Mouse (Mus musculus): ENCODE results near the gene Plet1. TPM values are rescaled to one million over a fixed set of nuclear protein-coding genes. Genes with fewer than 3 reads are reported as not detected.

The Plet1 gene
- total RNA-seq, 4 experiments from 2014 or later, result 0.36 to 0.39 TPM; not detected in 2

DNA sequence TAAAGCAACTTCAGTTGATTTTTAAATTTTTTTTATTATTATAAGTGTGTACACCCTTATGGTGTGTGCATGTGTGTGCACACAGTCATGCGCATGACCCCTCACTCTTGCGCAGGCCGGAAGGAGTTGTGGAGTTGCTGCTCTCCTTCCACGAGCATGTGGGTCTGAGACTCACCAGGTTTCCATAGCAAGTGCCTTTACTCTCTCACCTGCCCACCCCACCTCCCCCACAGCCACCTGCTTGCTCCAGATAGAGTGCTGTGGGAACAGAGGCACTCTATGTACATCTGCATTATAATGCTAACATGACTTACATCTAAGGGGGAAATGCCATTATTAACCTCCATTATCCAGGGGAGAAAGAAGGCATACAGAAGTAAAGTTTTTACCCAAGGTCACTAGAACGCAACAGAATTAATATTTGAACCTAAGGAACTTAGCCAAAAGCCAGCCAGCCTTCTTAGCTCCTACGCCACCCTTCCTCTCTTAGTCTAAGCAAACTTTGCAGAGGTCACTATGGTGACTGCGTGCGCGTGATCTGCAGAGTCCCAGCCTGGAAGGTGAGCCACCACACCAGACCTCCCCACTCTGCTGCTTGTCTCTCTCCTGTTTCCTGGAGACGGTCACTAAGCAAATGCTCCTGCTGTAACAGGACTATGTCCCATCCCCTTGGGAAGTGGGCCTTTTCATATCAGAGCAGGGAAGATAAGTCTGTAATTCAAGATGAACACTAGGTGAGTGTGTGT lies 1.3 kb downstream of the Plet1 start:
- DNase-seq (ENCODE audit: low spot score in 2 of 2), result no peak

DNA sequence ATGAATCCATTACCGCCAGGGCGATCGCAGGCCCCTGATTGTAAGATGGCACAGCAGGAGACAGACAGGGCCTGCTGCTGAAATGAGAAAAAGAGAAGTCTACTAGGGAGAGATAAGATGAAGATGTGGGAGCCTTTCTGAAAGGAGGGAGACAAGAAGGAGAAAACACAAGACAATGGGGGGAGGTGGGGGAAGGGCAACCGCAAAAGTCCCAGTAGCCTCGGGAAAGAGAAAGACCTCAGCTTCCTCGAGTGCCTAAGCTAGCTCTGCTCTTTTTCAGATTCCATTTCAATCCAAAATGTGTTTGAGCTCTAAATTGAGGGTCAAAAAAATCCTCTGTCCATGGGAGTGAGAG lies 1.8 kb downstream of the Plet1 start:
- no peak for DNase-seq (ENCODE audit: low spot score in 2 of 2)

DNA sequence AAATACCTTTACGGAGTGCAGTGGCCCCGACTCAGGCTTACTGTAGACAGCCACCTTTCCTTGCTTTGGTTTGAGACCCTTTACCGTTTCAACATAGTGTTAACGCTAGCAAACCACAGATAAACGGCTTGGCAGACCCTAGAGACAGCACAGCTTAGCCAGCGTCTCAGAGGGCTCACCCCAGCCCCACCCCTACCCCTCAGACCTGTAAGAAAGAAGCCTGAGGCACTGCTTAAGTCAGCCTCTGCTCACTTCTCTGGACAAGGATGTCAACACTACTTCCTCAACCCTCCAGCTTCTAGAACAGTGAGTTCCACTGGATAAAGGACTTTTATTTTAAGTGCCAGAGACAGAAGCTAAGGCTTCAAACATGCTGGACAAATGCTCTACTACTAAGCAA lies 2.2 kb downstream of the Plet1 start:
- DNase-seq (ENCODE audit: low spot score in 2 of 2), result no peak

DNA sequence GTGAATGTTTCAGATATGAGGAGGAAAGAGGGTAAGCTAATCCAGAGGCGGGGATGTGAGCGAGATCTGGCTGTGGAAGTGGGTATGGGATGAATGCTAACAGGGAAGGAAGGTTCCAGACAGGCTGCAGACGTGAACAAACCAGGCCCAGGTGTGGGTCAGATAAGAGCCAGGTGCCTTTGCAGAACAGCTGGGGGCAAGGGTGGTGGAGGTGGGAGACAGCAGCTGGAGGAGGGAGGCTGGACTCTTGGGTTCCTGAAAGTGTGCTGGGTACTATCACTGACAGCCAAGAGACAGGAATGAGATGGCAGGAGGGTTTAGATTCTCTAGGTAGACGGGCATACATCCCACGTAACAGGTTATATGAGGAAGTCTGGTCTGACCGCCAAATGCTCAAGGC lies 2.8 kb downstream of the Plet1 start:
- DNase-seq (ENCODE audit: low spot score in 2 of 2), result no peak

DNA sequence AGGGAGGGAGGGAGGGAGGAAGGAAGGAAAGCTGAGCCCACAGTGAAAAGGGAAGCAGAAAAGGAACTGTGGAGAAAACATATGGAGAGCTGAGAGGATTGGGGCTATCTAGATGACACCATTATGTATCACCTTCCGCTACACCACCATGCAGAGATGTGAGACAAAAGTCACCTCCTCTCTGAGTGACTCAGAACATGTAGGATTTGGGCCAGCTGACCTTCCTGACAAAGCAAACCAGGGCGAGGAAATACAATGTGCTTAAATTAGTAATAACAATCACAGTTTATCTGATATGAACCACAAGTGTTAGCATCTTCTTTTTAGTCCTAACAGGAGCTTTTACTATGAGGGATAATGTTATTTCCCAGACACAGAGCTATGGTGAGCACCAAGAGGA lies 3.2 kb downstream of the Plet1 start:
- DNase-seq (ENCODE audit: low spot score in 2 of 2), result no peak

DNA sequence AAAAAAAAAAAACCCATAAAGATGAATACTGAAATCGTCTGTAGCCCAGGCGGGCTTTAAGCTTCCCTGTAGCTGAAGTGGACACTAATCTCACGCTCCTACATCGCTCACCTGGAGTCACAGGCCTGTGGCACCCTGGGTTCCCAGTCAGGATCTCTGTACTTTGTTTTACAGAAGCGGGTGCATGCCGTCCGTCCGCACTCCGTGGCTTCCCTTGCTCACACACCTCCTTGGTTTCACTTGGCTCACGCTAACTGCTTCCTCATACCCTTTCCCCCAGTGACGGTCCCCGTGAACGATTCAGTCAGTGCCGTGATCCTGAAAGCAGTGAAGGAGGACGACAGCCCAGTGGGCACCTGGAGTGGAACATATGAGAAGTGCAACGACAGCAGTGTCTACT lies 4.5 kb downstream of the Plet1 start:
- no peak for DNase-seq (ENCODE audit: low spot score in 2 of 2)

DNA sequence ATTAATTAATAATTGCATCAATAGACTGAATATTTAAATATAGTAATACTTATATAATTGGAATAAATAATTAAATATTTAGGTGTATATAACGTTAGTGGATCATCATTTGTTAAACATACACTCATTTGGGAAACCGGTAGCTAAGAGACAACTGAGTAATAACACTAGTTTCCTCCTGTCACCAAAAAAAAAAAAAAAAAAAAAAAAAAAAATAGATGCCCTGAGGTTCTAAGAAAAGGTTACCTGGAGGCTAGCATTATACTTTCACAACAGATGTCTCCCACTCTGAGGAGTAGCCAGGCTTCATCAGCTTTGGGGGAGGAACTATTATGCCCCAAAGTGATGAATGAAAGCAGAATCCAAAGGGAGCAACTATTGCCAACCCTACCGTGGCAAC lies 5.5 kb downstream of the Plet1 start:
- DNase-seq (ENCODE audit: low spot score in 2 of 2), result no peak

DNA sequence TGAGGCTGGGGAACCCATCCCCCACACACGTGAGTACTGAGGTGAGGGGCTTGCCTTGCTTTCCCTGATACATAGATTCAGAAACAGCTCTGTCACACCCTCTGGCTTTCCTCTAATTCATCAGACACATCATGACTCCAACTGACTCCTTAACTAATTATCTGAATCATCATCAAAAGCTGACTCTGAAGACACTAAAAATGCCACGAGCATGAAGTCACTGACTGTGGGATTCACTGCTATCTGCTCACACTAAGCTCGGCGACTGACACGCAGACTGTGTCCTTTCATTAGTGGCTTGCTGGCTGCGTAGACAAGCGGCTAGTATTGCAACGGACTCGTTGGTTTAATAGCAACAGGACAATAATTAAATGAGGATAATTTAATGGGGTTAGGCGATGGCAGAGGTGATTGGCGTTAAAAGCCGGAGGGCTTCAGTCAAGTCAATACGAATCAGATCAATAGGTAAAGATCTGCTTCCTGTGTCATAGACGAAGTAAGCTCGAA lies 6.2 kb downstream of the Plet1 start:
- no peak for DNase-seq (ENCODE audit: low spot score in 2 of 2)

DNA sequence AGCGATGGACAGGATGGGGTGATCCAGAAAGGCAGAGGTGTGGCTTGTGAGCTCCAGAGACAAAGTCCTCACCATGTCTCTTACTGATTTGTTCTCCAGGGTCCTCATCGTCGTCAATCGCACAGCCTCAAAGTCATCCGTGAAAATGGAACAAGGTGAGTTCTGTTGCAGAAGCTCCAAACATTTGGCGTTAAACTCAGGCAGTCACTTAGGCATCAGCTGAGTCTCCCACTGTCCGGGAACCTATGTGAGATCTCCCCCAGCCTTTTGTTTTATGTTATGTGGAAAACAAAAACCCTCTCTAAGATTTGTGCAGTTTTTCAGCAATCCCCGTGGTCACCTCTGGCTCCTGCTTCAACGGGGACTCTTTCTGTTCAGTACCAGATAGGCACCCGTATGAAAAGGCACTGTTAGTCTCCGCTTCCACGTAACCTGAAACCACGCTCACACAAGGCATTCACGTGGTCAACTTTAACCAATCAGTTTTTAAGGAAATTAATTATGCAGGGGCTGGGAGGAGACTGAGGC lies 6.7 kb downstream of the Plet1 start:
- no peak for DNase-seq (ENCODE audit: low spot score in 2 of 2)

DNA sequence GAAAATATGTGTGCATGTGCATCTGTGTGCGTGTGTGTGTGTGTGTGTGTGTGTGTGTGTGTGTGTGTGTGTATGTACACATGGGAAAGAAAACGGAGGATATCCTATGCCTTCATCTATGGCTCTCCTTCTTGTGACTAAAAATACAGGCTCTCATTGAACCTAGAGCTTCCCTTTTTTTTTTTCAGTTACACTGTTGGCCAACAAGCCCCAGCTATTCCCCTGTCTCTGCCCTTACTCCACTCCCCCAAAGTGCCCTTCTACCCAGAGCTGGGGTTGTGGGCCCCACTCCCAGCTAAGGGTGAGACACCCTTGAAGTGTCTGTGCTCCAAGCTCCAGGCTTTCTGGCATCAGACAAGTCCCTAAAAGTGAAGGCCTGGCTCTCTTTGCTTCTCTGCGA lies 8.6 kb downstream of the Plet1 start:
- DNase-seq (ENCODE audit: low spot score in 2 of 2), result no peak

DNA sequence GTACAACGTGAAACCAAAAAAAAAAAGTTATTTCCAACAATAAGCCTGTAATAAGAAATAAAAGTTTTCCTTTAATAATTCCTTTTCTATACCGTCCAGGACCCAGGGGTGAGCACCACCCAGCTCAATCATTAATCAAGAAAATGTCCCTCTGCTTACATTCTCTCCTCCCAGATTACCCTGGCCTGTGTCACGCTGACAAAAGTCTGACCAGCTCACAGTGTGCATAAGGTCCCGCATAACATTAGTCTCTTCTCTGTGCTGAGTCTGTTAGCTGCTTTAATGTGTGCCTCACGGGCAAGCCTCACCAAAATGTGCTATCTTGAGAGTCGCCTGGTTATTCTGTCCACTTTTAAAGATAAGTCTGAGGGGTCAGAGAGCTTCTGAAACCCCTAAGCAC lies 11.1 kb downstream of the Plet1 start:
- DNase-seq (ENCODE audit: low spot score in 2 of 2), result no peak

DNA sequence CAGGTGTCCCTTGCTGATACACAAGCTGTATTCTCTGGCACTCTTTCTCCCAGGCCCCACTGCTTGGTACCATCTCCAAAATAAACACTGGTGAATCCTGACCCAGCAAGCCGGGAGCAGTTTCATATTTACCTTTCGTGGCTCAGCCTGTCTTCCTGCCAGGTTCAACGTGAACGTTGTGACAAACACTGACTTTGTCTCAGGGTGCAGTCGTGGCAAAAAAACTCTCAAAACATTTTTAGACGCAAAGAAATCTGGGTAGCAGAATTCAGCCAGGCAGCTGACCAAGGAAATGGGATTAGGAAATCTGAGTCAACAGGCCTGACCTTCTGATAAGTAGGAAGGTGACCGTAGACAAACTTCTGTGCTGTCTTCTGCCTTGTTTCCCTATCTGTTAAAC lies 13.2 kb downstream of the Plet1 start:
- no peak for DNase-seq (ENCODE audit: low spot score in 2 of 2)

DNA sequence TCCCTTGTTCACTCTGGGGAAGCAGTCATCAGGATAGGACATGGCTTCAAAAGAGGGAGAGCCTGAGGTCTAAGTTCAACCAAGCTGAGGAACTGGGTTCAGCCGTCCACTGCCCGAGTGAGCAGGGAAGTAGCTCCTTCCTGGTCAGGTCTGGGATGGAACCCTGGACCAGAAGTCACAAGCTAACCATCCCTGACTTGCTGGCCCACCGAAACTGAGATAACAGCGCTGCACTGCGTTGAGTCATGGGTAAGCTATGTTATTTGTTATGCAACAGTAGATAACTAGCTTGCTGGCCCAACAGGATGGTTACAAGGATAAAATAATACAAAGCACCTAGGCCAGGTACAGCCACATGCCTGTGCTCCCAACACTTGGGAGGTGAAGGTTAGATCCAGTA lies 21.1 kb downstream of the Plet1 start:
- DNase-seq (ENCODE audit: low spot score in 2 of 2), result no peak

DNA sequence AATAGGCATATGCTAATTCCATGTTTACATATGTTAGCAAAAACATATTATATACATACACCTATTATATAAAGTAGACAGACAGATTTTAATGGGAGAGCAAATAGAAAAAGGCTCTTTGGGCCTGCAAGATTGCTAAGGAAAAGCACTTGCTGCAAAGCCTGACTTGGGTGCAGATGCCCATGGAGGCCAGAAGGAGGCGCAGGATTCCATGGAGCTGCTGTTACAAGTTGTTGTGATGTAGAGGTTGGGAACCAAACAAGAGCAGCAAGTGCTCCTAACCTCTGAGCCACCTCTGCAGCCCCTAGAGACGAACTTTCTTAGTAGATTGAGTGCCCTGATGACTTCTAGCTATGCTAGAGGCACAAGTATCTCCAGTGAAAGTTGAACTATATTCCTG lies 24.5 kb downstream of the Plet1 start:
- DNase-seq (ENCODE audit: low spot score in 2 of 2), result no peak

DNA sequence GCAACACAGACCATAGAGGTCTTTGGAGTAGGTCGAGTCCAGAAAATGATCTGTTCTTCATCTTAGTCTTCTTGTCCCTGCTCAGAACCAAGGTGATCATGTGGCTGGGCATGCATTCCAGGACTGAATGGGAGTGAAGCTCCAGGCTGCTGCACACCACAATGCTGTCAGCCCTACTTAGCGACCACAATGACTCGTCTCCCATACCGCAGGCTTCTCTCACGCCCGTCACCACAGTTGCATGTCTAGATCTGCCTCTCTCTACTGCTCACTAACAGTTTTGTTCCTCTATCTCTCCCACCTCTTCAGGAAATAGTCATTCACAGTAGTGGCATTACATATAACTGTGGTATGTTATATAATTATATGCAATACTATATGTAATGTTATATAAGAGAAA lies 26.4 kb downstream of the Plet1 start:
- DNase-seq (ENCODE audit: low spot score in 2 of 2), result no peak

DNA sequence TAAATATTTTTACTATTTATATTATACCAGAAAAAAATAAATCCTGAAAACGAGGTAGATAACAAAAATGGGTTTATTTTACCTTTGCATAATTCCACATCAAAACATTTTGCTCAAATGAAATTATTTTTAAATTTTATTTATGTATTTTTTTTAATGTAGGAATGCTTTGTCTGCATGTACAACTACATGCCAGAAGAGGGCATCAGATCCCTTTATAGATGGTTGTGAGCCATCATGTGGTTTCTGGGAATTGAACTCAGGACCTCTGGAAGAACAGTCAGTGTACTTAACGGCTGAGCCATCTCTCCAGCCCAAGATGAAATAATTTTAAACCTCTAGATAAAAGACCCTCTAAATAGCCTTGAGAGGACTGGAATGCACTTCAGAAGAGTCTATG lies 27.2 kb downstream of the Plet1 start:
- no peak for DNase-seq (ENCODE audit: low spot score in 2 of 2)

DNA sequence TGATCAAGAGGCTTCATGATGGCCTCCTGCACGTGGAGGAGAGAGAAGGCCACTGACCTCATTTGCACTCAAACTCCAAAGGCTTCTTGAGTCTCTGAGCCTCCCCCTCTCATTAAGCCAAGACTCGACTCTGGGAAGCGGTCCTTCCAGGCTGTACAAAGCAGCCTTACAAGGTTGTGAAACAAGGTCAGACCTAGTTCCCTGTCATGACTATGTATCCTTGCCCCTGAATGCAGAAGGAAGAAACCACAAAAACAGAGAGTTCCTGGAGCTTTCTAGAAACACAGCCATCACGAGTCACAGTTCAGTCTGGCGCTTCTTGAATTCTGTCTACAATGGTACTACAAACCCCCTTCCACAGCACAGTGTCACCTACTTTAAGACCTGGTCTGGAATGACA lies 28.2 kb downstream of the Plet1 start:
- DNase-seq (ENCODE audit: low spot score in 2 of 2), result no peak

DNA sequence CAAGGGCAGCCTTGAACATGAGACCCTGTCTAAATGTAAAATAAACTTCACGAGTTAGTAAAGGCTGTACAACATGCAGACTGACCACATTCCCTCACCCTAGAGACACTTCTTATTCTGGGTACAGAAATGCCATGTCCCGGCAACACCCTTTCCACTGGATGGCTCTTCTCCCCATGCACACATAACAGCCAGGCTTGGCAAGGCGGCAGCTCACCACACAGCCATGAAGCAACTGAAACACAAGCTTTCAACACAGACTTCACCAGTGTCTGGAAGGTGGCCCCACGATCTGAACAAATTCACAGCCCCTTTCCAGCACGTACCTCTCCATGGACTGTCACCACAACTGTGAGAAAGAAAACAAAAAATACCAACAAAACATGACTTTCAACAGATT lies 30.6 kb downstream of the Plet1 start:
- DNase-seq (ENCODE audit: low spot score in 2 of 2), result no peak

DNA sequence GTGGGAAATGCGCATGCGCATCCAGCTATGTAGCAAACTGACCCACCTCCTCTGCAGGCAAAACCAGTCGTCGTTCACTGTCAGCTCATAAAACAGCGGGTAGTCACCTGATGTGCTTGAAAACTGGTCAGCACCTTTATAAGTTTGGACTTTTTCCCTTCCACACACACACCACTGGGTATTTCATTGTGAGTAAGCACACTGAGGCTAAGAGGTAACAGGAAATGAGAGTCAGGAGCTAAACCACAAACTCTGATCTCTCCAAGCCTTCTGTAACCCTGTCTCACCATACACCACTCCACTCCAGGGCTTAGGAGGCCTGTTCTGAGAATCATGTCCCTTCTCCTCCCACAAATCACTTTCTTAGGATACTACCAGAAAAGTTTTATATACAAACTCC lies 31.3 kb downstream of the Plet1 start:
- no peak for DNase-seq (ENCODE audit: low spot score in 2 of 2)

DNA sequence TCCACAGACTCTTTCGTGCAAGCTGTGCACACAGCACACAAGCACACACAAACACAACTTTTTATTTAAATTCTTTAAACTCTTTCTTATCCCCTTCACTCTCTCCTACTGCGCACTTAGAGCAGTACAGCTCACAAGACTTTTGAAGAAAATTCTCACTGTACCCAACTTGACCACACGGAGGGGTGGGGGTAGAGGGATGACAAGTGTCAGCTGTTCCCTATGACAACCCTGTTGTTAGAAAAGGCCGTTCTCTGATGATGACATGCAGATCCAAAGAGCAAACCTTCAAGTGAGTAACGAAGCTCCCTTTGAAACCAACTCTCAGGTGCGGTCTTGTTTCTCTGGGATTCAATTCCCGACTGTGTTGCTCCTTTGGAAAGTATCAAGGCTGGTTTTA lies 33.5 kb downstream of the Plet1 start:
- no peak for DNase-seq (ENCODE audit: low spot score in 2 of 2)

DNA sequence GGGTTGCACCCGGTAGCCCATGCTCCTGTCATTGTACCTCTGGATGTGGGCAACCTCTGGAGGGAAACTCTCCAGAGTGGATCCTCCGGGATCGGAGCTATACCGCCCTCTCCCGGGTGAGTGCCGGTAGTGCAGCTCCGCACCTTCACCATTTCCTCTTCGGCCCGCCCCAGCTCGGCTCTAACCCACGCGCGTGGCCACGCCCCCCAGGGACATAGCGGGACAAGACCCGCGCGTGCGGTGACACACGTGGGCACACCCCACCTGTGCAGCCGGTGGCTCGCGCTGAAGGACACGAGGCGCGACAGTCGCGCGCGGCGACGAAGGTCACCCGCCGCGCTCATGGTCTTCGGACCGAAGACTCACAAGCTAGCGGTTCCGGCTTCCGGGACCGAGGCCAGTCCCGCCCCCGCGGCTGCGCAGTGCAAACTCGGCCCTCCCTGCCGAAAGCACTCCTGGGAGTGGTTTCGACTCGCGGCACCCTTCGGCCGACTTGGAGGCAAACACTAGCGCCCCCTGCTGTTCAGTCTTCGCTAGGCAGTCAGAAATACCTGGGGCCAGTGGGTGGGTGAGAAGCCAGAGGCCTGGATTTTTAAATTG lies 34.1 kb downstream of the Plet1 start, which contains the start of gene Pts:
Gene Pts, minus strand, starts transcription at position 432 of the 600 bp plus-strand sequence.
- DNase-seq (ENCODE audit: low spot score in 2 of 2), result peak; percentile 93 to 97

DNA sequence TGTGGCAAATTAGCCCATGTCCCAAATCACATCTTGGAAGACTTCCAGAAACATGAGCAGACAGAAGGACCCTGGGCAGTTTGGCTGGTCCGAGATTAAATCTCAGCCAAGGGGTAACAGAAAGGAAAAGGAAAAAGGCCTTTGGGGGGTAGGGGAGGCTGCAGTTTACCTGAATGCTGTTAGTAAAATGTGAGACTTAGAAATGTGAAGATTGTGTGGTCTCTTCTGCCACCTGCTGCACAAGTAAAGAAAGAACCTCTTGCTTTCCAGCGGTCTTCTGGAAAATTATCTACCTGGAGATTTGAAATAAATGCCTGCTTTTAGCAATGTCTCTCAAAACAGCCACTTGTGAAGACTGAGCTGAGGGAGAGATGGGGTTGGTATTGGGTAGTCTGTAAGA lies 36.6 kb downstream of the Plet1 start:
- DNase-seq (ENCODE audit: low spot score in 2 of 2), result peak in 1 of 2 experiments; percentile 28

DNA sequence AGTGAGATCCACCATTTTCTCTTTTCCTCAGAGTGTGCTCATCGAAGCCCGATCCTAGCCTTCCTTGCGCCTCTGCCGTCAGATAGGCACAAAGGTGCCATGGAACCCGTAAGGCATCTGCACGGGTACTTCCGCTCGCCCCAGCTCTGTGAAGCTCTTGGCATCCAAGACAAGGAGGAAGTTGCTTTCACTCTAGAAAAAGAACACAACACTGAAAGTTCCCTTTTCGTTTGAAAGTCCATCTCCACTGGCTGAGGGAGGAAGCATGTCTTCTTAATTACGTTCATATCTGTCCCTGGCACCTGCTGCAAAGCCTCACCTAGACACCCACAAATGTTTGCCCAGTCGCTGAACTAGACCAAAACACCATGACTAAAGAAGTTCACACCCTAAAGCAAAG lies 39.0 kb downstream of the Plet1 start:
- no peak for DNase-seq (ENCODE audit: low spot score in 2 of 2)
